Mouse (Mus musculus): ENCODE results near the gene Eml4. TPM values are rescaled to one million over a fixed set of nuclear protein-coding genes. Genes with fewer than 3 reads are reported as not detected.

Eml4 gene
- total and polyA plus RNA-seq, 3 experiments, result 25.6 to 42.4 TPM; not detected in 1

DNA sequence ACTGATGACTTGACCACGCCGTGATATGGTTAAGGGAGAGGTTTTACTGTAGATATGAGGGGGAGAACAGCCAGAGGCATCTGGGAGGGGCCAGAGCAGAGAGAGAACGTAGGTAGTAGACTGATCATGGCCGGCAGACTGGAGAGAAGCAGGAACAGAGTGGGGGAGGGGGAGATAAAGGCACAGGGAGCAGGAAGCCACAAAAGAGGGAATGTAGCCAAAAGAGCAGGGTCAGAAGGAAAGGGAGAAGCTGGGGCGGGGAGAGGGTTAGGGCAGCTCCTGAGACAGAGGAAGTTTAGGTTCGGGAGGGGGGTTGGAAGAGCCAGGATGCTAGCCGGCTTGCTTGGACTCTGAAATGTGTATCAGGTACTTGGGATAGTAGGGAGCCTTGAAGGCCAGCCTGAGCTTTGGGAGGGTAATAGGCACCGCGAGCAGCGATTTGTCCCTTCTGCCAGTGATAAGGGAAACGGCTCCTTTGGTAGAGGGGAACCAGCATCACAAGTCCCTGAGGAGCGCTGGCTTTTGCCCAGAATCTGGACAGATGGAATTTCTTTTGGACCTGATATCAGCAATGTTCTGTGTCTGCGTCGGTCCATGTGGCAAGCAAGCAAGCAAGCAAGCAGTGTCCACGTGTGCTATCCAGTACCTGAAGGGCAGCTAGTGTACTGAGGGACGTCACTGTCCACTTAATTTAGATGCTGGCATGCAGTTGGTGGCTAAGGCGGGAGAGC lies 177.1 kb downstream of the Eml4 start:
- Histone ChIP-seq H3K27me3 (ENCODE audit: control insufficient read depth in 1 of 2, insufficient read depth in 2 of 2, low read length in 2 of 2) (no peaks in the 10 kb centered on the region), H3K4me3 (ENCODE audit: control insufficient read depth in 1 of 2, insufficient read depth in 1 of 2, low read depth in 2 of 2, low read length in 2 of 2) (peak overlapping the region; percentile 64 to 65), H3K79me2 (ENCODE audit: control insufficient read depth, insufficient read depth, low read length, poor library complexity) (no peaks in the 10 kb centered on the region), H3K9ac (ENCODE audit: control insufficient read depth, low read depth, low read length, poor library complexity, severe bottlenecking) (peak overlapping the region; percentile 66), H3K9me3 (replicated peaks; ENCODE audit: insufficient read depth, low read length) (no peaks in the 10 kb centered on the region), H3K4me1 (ENCODE audit: control insufficient read depth in 1 of 2, insufficient read depth in 2 of 2, low read length in 2 of 2) (peaks cover 0 to 15% of the 10 kb centered on the region in 2 experiments; a peak in 2 of 4 replicates), H3K36me3 (ENCODE audit: control insufficient read depth in 1 of 2, insufficient read depth in 2 of 2, low read length in 2 of 2) (no peaks in the 10 kb centered on the region; a peak in 1 of 4 replicates), H3K27ac (ENCODE audit: control insufficient read depth, low read depth, low read length) (peak overlapping the region; percentile 77)
- TF ChIP-seq MYB (IDR thresholded peaks at IDR 0.05; ENCODE audit: low read depth, low read length) (no peak), TCF12 (IDR thresholded peaks at IDR 0.05; ENCODE audit: low read depth, low read length) (0 out of 2 replicates have a peak, but pooled peaks have one; percentile 33), HCFC1 (IDR thresholded peaks at IDR 0.05; ENCODE audit: low read depth, low read length) (no peak; the same call in 1 of the 2 replicates), ZKSCAN1 (IDR thresholded peaks at IDR 0.05; ENCODE audit: low read depth, low read length) (no peak), CTCF (IDR thresholded peaks at IDR 0.05 in 2 of 3, conservative IDR thresholded peaks at IDR 0.05 in 1 of 3; ENCODE audit: control insufficient read depth in 1 of 3, insufficient read depth in 1 of 3, low read depth in 2 of 3, low read length in 3 of 3, poor library complexity in 1 of 3, severe bottlenecking in 1 of 3) (no peak), NELFE (IDR thresholded peaks at IDR 0.05; ENCODE audit: low read depth, low read length) (peak; percentile 29; the same call in 1 of the 2 replicates), ELF1 (IDR thresholded peaks at IDR 0.05; ENCODE audit: low read depth, low read length) (peak; percentile 41; the same call in 1 of the 2 replicates), UBTF (IDR thresholded peaks at IDR 0.05; ENCODE audit: borderline replicate concordance, insufficient read depth, low read depth, low read length) (no peak), MAFK (IDR thresholded peaks at IDR 0.05; ENCODE audit: borderline replicate concordance, low read depth, low read length) (no peak), RAD21 (IDR thresholded peaks at IDR 0.05; ENCODE audit: low read depth, low read length) (no peak), JUND (IDR thresholded peaks at IDR 0.05; ENCODE audit: low read depth, low read length) (no peak), MXI1 (IDR thresholded peaks at IDR 0.05; ENCODE audit: low read depth, low read length) (0 out of 2 replicates have a peak, but pooled peaks have one; percentile 32), MEF2A (IDR thresholded peaks at IDR 0.05; ENCODE audit: extremely low read depth, insufficient replicate concordance, low read depth, low read length, poor library complexity, severe bottlenecking) (no peak), TBP (IDR thresholded peaks at IDR 0.05; ENCODE audit: low read depth, low read length) (peak; percentile 59; the same call in 1 of the 2 replicates), GATA1 (IDR thresholded peaks at IDR 0.05; ENCODE audit: low read depth, low read length) (peak; percentile 5; the same call in 1 of the 2 replicates), MAX (IDR thresholded peaks at IDR 0.05; ENCODE audit: low read length) (0 out of 2 replicates have a peak, but pooled peaks have one; percentile 14), CHD2 (IDR thresholded peaks at IDR 0.05; ENCODE audit: low read length) (peak; percentile 44), MYC (IDR thresholded peaks at IDR 0.05; ENCODE audit: low read depth, low read length) (0 out of 2 replicates have a peak, but pooled peaks have one; percentile 14), ZC3H11A (IDR thresholded peaks at IDR 0.05; ENCODE audit: low read depth, low read length) (no peak), BHLHE40 (IDR thresholded peaks at IDR 0.05; ENCODE audit: borderline replicate concordance, low read depth, low read length) (0 out of 2 replicates have a peak, but pooled peaks have one; percentile 35), NRF1 (IDR thresholded peaks at IDR 0.05; ENCODE audit: insufficient read depth, low read depth, low read length, poor library complexity, severe bottlenecking) (no peak), MAZ (IDR thresholded peaks at IDR 0.05; ENCODE audit: low read depth, low read length) (peak; percentile 79; the same call in 1 of the 2 replicates), ZMIZ1 (IDR thresholded peaks at IDR 0.05; ENCODE audit: low read depth, low read length) (no peak; the same call in 1 of the 2 replicates), TAL1 (IDR thresholded peaks at IDR 0.05; ENCODE audit: low read length) (peak; percentile 44; the same call in 1 of the 2 replicates), GABPA (IDR thresholded peaks at IDR 0.05; ENCODE audit: low read depth, low read length) (no peak), POLR2AphosphoS2 (IDR thresholded peaks at IDR 0.05; ENCODE audit: low read length) (no peak), USF1 (IDR thresholded peaks at IDR 0.05; ENCODE audit: low read depth, low read length) (no peak), POLR2A (IDR thresholded peaks at IDR 0.05; ENCODE audit: control insufficient read depth in 1 of 2, insufficient read depth in 1 of 2, low read depth in 1 of 2, low read length in 2 of 2, poor library complexity in 1 of 2) (no peak; a peak in 1 of 4 replicates), KAT2A (conservative IDR thresholded peaks at IDR 0.05; ENCODE audit: low read depth, low read length) (no peak; the same call in 1 of the 2 replicates), CHD1 (IDR thresholded peaks at IDR 0.05; ENCODE audit: low read depth, low read length) (no peak), ETS1 (IDR thresholded peaks at IDR 0.05; ENCODE audit: low read depth, low read length) (peak; percentile 43; the same call in 1 of the 2 replicates), RCOR1 (IDR thresholded peaks at IDR 0.05; ENCODE audit: low read depth, low read length) (no peak), SIN3A (IDR thresholded peaks at IDR 0.05; ENCODE audit: low read length) (peak; percentile 51; the same call in 1 of the 2 replicates)
- DNase-seq (ENCODE audit: low read depth, low spot score), result peak; percentile 81
